8 mouse cellular contexts compared by ENCODE assay signal in the genomic region with DNA sequence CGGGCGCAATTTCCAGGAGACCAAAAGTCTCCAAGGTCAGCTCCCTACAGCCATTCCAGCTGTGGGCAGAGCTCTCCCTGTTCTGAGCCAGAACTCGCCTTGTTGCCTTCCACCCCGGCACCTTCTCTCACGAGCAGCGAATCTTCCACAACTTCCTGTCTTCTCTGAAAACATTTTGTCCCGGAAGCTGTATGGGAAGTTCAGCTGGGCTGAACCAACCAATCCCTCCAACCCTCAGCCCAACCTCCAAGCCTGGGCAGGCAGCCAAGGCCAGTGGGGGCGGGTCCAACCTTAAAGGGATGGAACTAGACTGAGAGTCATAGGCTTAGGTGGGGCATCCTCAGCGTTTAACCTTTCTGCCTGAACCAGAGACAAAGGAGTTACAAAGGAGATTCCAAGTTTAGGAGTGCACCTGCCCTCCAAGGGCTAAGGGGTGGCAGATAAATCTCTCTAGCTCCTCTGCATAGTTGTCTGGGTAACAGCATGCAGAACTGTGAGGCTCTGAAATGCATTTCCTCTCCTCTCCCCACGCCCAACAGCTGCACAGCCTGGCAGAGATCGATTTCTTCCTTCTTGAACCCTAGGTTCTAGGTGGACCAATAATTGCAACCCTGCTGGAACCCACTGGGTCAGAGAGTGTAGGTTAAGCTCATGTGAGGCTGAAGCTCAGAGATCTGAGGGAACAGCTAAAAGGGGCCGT. TPM values are rescaled to one million over a fixed set of nuclear protein-coding genes. Genes with fewer than 3 reads are reported as not detected.
A peak's percentile ranks its signal among the peaks of the same experiment; 100 is the strongest.
DNase-seq lines count a peak whose midpoint lies in the region; ATAC-seq and TF ChIP-seq lines count a peak whose summit lies in the region.

Gene Cyp4f13, minus strand, starts transcription at position 188 of the 700 bp plus-strand sequence.

- no peaks in the 10 kb centered on the region for H3K27me3 ChIP-seq in forebrain, embryonic 11.5 days (ENCODE audit: control insufficient read depth, insufficient read depth, low read length)
- H3K27me3 ChIP-seq in heart, embryonic 16.5 days (ENCODE audit: control insufficient read depth, insufficient read depth, low read length), result no peaks in the 10 kb centered on the region
- H3K27me3 ChIP-seq in liver, embryonic 16.5 days (ENCODE audit: control insufficient read depth, insufficient read depth, low read depth, low read length), result no peaks in the 10 kb centered on the region
- H3K27me3 ChIP-seq in neural tube, embryonic 13.5 days, result no peaks in the 10 kb centered on the region
- no peaks in the 10 kb centered on the region for H3K27me3 ChIP-seq in testis, adult 2 months (ENCODE audit: control insufficient read depth, insufficient read depth, low read length)

- peak; percentile 58; the same call in 1 of the 2 replicates for ATAC-seq in forebrain, embryonic 11.5 days (replicated peaks; ENCODE audit: low FRiP score)
- peak; percentile 97 for ATAC-seq in heart, embryonic 16.5 days (replicated peaks; ENCODE audit: extremely low read depth, insufficient read depth, low FRiP score)
- ATAC-seq in liver, embryonic 16.5 days (ENCODE audit: low read depth), result peak; percentile 97
- peak; percentile 95 for ATAC-seq in neural tube, embryonic 13.5 days (ENCODE audit: low read depth)

- WGBS in forebrain, embryonic 11.5 days, result 50% methylated on average over 12 of the region's 12 CpGs
- WGBS in heart, embryonic 16.5 days, result 11% methylated on average over 12 of the region's 12 CpGs
- 8% methylated on average over 12 of the region's 12 CpGs for WGBS in liver, embryonic 16.5 days (ENCODE audit: insufficient replicate concordance)
- 35% methylated on average over 12 of the region's 12 CpGs for WGBS in neural tube, embryonic 13.5 days

- no peaks in the 10 kb centered on the region for H3K36me3 ChIP-seq in forebrain, embryonic 11.5 days (ENCODE audit: control insufficient read depth, insufficient read depth, low read length)
- H3K36me3 ChIP-seq in heart, embryonic 16.5 days (ENCODE audit: control insufficient read depth, insufficient read depth), result no peaks in the 10 kb centered on the region
- no peaks in the 10 kb centered on the region for H3K36me3 ChIP-seq in liver, embryonic 16.5 days (ENCODE audit: control insufficient read depth, insufficient read depth)
- H3K36me3 ChIP-seq in neural tube, embryonic 13.5 days, result no peaks in the 10 kb centered on the region
- H3K36me3 ChIP-seq in testis, adult 2 months (ENCODE audit: control insufficient read depth, insufficient read depth, low read length), result no peaks in the 10 kb centered on the region

- no peak within 1 kb of the TSS for H3K27ac ChIP-seq in forebrain, embryonic 11.5 days (ENCODE audit: low read depth, low read length)
- H3K27ac ChIP-seq in heart, embryonic 16.5 days (ENCODE audit: low read length), result peak within 1 kb of the TSS; percentile 84
- peak within 1 kb of the TSS; percentile 52 for H3K27ac ChIP-seq in liver, embryonic 16.5 days (ENCODE audit: low read length)
- no peak within 1 kb of the TSS; the same call in 1 of the 2 replicates for H3K27ac ChIP-seq in neural tube, embryonic 13.5 days (replicated peaks)
- H3K27ac ChIP-seq in testis, adult 2 months (ENCODE audit: control insufficient read depth, insufficient read depth, low read depth, low read length), result peak within 1 kb of the TSS; percentile 66

- H3K4me1 ChIP-seq in forebrain, embryonic 11.5 days (replicated peaks; ENCODE audit: control insufficient read depth, insufficient read depth, low read length), result no peaks in the 10 kb centered on the region
- peaks cover 13% of the 10 kb centered on the region for H3K4me1 ChIP-seq in heart, embryonic 16.5 days (ENCODE audit: control insufficient read depth, insufficient read depth, low read length)
- peaks cover 12% of the 10 kb centered on the region for H3K4me1 ChIP-seq in liver, embryonic 16.5 days (ENCODE audit: control insufficient read depth, low read depth, low read length)
- H3K4me1 ChIP-seq in neural tube, embryonic 13.5 days (replicated peaks), result peaks cover 8% of the 10 kb centered on the region
- H3K4me1 ChIP-seq in testis, adult 2 months (ENCODE audit: control insufficient read depth, insufficient read depth, low read length), result peaks cover 16% of the 10 kb centered on the region

- peak; percentile 42; the same call in 1 of the 2 replicates for TF ChIP-seq POLR2A in testis, adult 2 months (IDR thresholded peaks at IDR 0.05; ENCODE audit: control insufficient read depth, low read depth, low read length)

- H3K4me3 ChIP-seq in forebrain, embryonic 11.5 days (ENCODE audit: low read depth, low read length), result peak within 1 kb of the TSS; percentile 17
- peak within 1 kb of the TSS; percentile 72 for H3K4me3 ChIP-seq in heart, embryonic 16.5 days (ENCODE audit: low read length)
- H3K4me3 ChIP-seq in liver, embryonic 16.5 days (ENCODE audit: low read depth, low read length), result peak within 1 kb of the TSS; percentile 62
- peak within 1 kb of the TSS; percentile 45 for H3K4me3 ChIP-seq in neural tube, embryonic 13.5 days
- peak within 1 kb of the TSS; percentile 83 for H3K4me3 ChIP-seq in testis, adult 2 months (ENCODE audit: control insufficient read depth, low read depth, low read length)

- peak; percentile 94 to 98 for DNase-seq in CD8-positive naive resting alpha-beta T cell, adult 2 months (ENCODE audit: low read depth in 2 of 2, low spot score in 2 of 2)
- peak; percentile 68 for DNase-seq in c-Kit-positive CD71-positive TER-119-negative erythroid progenitor cells, embryonic 14.5 days (ENCODE audit: low read depth)
- DNase-seq in forebrain, embryonic 11.5 days (ENCODE audit: low spot score), result peak; percentile 78
- peak; percentile 99 to 100 for DNase-seq in kidney, postnatal 4 days

- peak within 1 kb of the TSS; percentile 22; the same call in 1 of the 2 replicates for H3K4me2 ChIP-seq in forebrain, embryonic 11.5 days (ENCODE audit: low read depth, low read length, severe bottlenecking)
- peak within 1 kb of the TSS; percentile 83 for H3K4me2 ChIP-seq in heart, embryonic 16.5 days (ENCODE audit: low read depth, low read length)
- peak within 1 kb of the TSS; percentile 60 for H3K4me2 ChIP-seq in liver, embryonic 16.5 days (ENCODE audit: low read depth, low read length)
- H3K4me2 ChIP-seq in neural tube, embryonic 13.5 days, result peak within 1 kb of the TSS; percentile 62

- H3K9ac ChIP-seq in forebrain, embryonic 11.5 days (ENCODE audit: low read length), result no peak within 1 kb of the TSS; the same call in 1 of the 2 replicates
- peak within 1 kb of the TSS; percentile 83 for H3K9ac ChIP-seq in heart, embryonic 16.5 days (ENCODE audit: low read length)
- H3K9ac ChIP-seq in liver, embryonic 16.5 days (ENCODE audit: low read depth, low read length), result peak within 1 kb of the TSS; percentile 51
- H3K9ac ChIP-seq in neural tube, embryonic 13.5 days, result peak within 1 kb of the TSS; percentile 58

- TF ChIP-seq CTCF in testis, adult 2 months (IDR thresholded peaks at IDR 0.05; ENCODE audit: control insufficient read depth, insufficient read depth, insufficient replicate concordance, low read depth, low read length), result no peak

- H3K9me3 ChIP-seq in forebrain, embryonic 11.5 days (ENCODE audit: control insufficient read depth, low read length), result no peaks in the 10 kb centered on the region
- no peaks in the 10 kb centered on the region for H3K9me3 ChIP-seq in heart, embryonic 16.5 days (replicated peaks; ENCODE audit: control insufficient read depth, low read length)
- no peaks in the 10 kb centered on the region for H3K9me3 ChIP-seq in liver, embryonic 16.5 days (replicated peaks; ENCODE audit: control insufficient read depth, low read length)
- peaks cover 4% of the 10 kb centered on the region; the same call in 1 of the 2 replicates for H3K9me3 ChIP-seq in neural tube, embryonic 13.5 days

RNA-seq across cellular contexts. Expression of gene Cyp4f13, which starts in this region (rescaled TPM):
- polyA plus RNA-seq in forebrain, embryonic 11.5 days (2014; fragmentation: Nextera tagmentation; extraction: Ambion mirVana), result 3.3 and 4.0 TPM in 2 replicates
- polyA plus RNA-seq in heart, embryonic 16.5 days (2015; fragmentation: Nextera tagmentation; extraction: Ambion mirVana), result 9.5 and 11.3 TPM in 2 replicates
- polyA plus RNA-seq in liver, embryonic 16.5 days (2015; fragmentation: Nextera tagmentation; extraction: Ambion mirVana), result 8.0 and 9.6 TPM in 2 replicates
- polyA plus RNA-seq in neural tube, embryonic 13.5 days (2015; fragmentation: Nextera tagmentation; extraction: Ambion mirVana), result 7.0 and 8.2 TPM in 2 replicates
- polyA plus RNA-seq in testis, adult 2 months (2012; rRNA removed), result 7.8 and 8.0 TPM in 2 replicates

Comparison
In these comparisons a context has a peak if more than half of its experiments do, and no peak if none do; other contexts are left out.
1. H3K27ac ChIP-seq: peak in heart, embryonic 16.5 days (single experiment), liver, embryonic 16.5 days (single experiment) and testis, adult 2 months (single experiment); none in forebrain, embryonic 11.5 days (single experiment) and neural tube, embryonic 13.5 days (single experiment).
2. H3K4me2 ChIP-seq: peak in every context shown above with its lines; median percentile 83 in heart, embryonic 16.5 days; 62 in neural tube, embryonic 13.5 days; 60 in liver, embryonic 16.5 days; 22 in forebrain, embryonic 11.5 days.
3. H3K4me3 ChIP-seq: peak in every context shown above with its lines; median percentile 83 in testis, adult 2 months; 72 in heart, embryonic 16.5 days; 62 in liver, embryonic 16.5 days; 45 in neural tube, embryonic 13.5 days; 17 in forebrain, embryonic 11.5 days.
4. Peak in every context shown above with its lines, with median percentiles within 50 percentile points of each other: DNase-seq and ATAC-seq.